Mouse (Mus musculus) macrophage (primary cell): ENCODE data around the gene Edf1. TPM values are rescaled to one million over a fixed set of nuclear protein-coding genes. Genes with fewer than 3 reads are reported as not detected.

Source experiments
- H3K27ac ChIP-seq: fragments of 350-480 bp; formaldehyde crosslinking; 2 replicates; pipeline ENCODE4 v1.9.0; 2021
- H3K36me3 ChIP-seq: fragments of 350-480 bp; formaldehyde crosslinking; 2 replicates; pipeline ENCODE4 v1.9.0; 2021; ENCODE audit errors: inconsistent target
- H3K4me3 ChIP-seq: fragments of 350-480 bp; formaldehyde crosslinking; 2 replicates; pipeline ENCODE4 v1.9.0; 2021; ENCODE audit errors: inconsistent target
- H3K79me2 ChIP-seq: fragments of 350-480 bp; formaldehyde crosslinking; 2 replicates; pipeline ENCODE4 v1.9.0; 2021; ENCODE audit errors: inconsistent target
- WGBS: methylation state at CpG from one replicate; pipeline ENCODE4 v1.1.7; 2026; ENCODE audit warnings: inconsistent platforms; ENCODE audit not compliant: missing documents; 5-methylcytosine and 5-hydroxymethylcytosine counted together
- polyA plus RNA-seq: library from polyadenylated mRNA; stranded (reverse); fragments of 250-400 nt; gene quantifications from 3 replicates; pipeline ENCODE4 v1.2.4, GENCODE M21; 2018; ENCODE audit warnings: inconsistent platforms
- total RNA-seq, 78 experiments: library from RNA; depleted of rRNA; stranded (reverse); fragments of 250-400 nt; gene quantifications; 1 replicate in 9 of 78; 2 replicates in 24 of 78; 3 replicates in 43 of 78; 4 replicates in 2 of 78; pipeline ENCODE4 v1.2.4; 2018; ENCODE audit warnings: inconsistent platforms in 56 of 78

Gene Edf1
- total RNA-seq (2018; cell fraction: chromatin; rRNA removed), result 10 to 100 TPM; 30.5 to 83.6 (median 45.1) TPM
- 100 to 1,000 TPM; 226 to 361 (median 277) TPM for total RNA-seq (2018; cell fraction: cytosol; rRNA removed)
- 100 to 1,000 TPM in 3 of 26 experiments, 10 to 100 TPM in 23; 31.8 to 109 (median 65.2) TPM for total RNA-seq (2018; cell fraction: nucleus; rRNA removed)
- 258 to 279 TPM (median 262 TPM) in 3 replicates for polyA plus RNA-seq

DNA sequence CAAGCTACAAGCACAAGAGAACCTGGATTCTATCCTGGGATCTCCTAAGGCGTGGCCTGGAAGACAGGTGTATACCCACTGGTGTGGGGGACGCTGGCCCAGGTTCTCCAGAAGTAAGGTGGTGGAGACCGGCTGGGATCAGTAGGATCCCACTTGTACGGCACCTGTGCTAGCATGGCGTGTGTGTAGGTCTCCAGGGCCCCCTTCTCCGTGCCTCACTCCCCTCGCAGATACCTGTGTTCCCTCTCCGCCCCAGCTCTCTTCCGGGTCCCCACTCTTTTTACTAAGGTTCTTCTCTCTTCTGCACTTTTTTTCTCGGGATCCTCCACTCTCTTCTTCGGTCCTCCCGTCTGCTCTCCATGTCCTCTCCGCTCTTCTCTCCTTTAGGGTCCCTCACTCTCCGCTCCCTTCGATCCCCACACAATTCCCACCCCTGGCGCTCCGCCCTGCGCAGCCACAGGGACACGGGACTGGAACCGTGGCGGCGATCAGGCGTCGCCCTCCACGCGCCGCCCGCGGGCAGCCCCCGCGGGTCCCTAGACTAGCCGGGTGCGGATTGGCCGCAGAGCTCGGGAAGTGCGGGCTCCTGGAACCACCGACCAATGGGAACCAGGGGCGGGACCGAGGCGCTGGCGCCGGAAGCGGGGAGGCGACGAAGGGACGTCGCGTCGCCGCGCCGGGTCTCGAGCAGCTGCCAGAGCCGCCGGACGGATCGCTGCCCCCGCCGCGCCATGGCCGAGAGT lies at the start of gene Edf1:
Gene Edf1, plus strand, starts transcription at position 627 of the 743 bp plus-strand sequence.
- Histone ChIP-seq H3K36me3 (peaks cover 24% of the 10 kb centered on the region), H3K4me3 (peak within 1 kb of the TSS; percentile 94), H3K27ac (peak within 1 kb of the TSS; percentile 79), H3K79me2 (peaks cover 33% of the 10 kb centered on the region)
- WGBS, result under 1% methylated on average over 51 of the region's 61 CpGs

DNA sequence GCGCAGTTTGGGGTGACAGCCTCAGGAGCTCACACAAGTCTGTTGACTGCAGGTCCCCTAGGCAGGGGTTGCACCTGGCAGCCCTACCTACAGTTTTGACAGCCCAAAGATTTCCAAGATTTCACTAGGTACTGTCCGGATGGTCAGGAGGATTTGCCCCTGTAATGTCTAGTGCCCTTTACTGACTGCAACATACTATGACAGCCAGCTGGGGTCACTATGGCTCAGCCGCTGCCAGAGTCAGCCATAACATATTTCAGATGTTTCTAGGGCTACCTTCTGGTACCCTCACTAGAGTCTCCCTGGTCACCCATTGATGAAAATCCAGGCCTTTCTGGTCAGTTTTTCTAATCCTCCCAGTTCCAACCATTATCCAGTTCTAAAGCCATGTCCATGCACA lies 47.7 kb upstream of the Edf1 start:
- Histone ChIP-seq H3K36me3 (peaks cover 11% of the 10 kb centered on the region; the same call in 1 of the 2 replicates), H3K27ac (no peak overlapping the region), H3K4me3 (no peak overlapping the region), H3K79me2 (no peaks in the 10 kb centered on the region)
- WGBS, result 83% methylated on average over 3 of the region's 3 CpGs

DNA sequence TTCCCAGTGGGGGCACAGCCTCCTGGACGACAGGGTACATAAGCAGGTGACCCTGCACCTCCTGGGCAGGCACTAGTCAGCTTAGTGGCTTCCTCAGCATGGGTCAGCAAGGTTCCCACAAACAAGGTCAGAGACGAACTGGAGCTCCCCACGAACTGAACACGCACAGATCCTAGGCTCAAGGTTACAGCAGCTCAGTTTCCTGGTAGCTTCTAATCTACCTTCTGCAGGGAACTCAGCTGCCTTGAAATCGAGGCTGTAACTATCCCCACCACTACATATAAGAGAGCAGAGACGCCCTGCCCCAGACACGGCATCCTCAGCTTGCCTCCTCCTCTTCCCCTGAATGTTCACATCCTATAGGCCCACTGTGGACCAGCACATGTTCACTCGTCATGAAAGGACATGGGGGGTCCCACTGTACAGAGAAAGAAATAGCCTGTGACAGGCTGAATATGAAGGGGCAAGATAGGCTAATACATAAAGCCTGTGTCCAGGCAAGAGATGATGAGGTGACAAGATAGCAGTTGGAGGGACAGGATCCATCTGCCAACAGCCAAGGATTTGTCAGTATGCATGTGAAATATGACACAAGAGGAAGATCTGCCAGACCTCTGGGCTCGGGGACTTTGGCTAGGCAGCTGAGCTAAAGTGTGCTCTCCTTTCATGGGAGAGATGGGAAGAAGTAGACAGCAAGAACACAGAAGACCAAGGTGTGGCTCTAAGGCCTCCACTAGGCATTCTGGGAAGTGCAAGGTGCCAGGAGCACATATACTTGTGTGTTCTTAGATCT lies 30.9 kb upstream of the Edf1 start:
- Histone ChIP-seq H3K79me2 (no peaks in the 10 kb centered on the region), H3K27ac (no peak overlapping the region), H3K4me3 (no peak overlapping the region), H3K36me3 (peaks cover 90% of the 10 kb centered on the region)
- 91% methylated on average over 9 of the region's 9 CpGs for WGBS

DNA sequence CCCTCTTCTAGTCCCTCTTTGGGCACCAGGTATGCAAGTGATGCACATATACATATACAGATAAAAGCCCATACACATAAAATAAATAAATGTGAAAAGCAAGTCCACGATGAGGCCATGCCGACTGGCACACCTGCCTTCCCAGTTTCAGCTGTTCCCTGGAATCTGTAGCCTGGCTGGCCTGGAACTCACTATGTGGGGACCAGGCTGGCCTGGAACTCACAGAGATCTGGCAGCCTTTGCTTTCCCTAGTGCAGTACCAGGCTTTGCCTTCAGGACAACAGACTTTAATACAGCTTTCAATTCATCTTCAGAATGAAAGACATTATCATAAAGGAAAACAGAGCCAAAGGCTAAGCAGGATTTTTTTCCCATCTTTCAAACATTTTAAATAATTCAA lies 23.9 kb upstream of the Edf1 start:
- Histone ChIP-seq H3K79me2 (peaks cover 32% of the 10 kb centered on the region; the same call in 1 of the 2 replicates), H3K36me3 (peaks cover 51% of the 10 kb centered on the region), H3K4me3 (no peak overlapping the region), H3K27ac (no peak overlapping the region)
- 100% methylated on average over 2 of the region's 2 CpGs for WGBS

DNA sequence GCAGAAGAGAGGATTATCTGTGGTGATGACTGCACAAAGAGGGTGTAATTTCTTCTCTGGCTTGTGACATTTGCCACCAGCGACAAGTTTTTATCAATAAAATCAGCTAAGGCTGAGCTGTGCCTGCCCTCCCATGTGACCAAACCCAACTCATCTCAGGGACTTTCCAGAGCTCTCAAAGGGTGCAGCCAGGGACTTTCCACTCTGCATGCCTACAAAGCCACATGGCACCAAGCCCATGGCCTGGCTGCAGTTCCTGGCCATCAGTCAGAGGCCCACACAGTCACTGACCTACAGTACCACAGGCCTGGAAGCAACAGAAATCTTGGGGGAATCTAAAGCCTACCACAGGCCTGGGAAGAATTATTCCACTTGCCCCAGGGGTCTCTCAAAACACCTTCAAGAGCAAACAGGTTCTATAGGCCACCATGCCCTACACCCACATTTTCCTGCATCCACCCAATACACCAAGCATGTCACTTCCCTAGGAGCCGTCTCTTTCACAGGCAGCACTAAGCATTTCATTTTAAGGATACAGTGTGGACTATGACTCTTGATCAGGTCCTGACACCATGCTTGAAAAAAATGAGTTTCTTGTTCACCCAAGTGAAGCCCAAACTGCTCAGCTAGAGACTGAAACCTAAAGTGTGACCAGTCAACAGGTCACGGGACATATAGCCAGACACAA lies 23.3 kb upstream of the Edf1 start:
- Histone ChIP-seq H3K4me3 (no peak overlapping the region), H3K36me3 (peaks cover 47% of the 10 kb centered on the region), H3K27ac (no peak overlapping the region), H3K79me2 (peaks cover 38% of the 10 kb centered on the region; the same call in 1 of the 2 replicates)
- WGBS, result 76% methylated on average over 3 of the region's 3 CpGs

DNA sequence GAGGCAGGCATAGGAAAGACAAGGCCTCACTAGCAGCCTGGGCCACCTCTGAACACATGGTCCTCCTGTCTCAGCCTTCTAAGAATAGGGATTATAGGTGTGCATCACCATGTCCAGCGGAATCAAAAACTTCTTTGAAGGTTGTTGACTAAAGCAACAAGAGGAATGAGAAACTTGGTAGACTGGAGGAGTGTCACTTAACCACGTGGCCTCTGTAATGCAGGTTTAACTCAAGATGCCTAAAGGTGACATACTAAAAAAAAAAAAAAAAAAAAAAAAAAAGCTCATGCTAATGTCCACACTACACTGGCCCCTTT lies 22.8 kb upstream of the Edf1 start:
- H3K36me3 ChIP-seq, result peaks cover 46% of the 10 kb centered on the region
- no peak overlapping the region for H3K27ac ChIP-seq
- no peak overlapping the region for H3K4me3 ChIP-seq
- 100% methylated on average over 2 of the region's 2 CpGs for WGBS
- H3K79me2 ChIP-seq, result peaks cover 43% of the 10 kb centered on the region

DNA sequence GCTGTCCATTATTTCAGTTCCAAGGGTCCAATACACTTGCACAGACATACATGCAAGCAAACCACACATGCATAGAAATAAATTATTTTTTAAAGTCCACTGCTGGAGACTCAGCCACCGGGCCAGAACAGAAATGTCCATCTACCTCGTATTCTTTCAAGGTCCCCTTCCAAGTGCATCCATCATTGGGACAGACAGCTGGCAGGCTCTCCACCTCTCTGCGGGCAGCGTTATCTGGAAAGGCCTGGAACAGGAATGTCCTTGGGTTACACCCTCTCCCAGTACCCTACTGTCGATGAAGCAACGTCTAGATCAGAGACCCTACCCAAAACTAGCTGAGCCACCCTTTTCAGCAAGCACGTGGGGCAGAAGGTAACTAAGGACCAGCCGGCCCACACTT lies 21.1 kb upstream of the Edf1 start:
- WGBS, result 96% methylated on average over 8 of the region's 8 CpGs
- Histone ChIP-seq H3K27ac (no peak overlapping the region), H3K36me3 (peaks cover 32% of the 10 kb centered on the region), H3K4me3 (no peak overlapping the region), H3K79me2 (peaks cover 60% of the 10 kb centered on the region)

DNA sequence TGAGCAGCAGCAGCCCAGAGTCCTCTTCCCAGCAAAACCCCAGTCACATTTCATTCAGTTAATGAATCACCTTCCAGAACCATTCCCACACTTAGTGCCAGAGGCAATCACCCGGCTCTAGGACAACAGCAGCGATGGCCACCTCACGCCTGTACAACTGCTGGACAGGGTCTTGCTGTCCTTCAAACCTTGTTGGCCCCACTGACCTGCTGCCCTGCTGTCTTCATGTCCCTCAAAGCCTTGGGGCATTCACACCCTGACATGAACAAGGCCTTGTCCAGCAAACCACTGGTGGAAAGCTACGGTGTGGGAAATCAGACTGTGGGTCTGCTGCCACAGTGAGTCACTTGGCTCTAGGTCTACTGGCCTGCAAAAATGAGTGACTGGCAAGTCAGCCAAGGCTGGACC lies 17.1 kb upstream of the Edf1 start:
- peaks cover 27% of the 10 kb centered on the region for H3K36me3 ChIP-seq
- no peak overlapping the region for H3K4me3 ChIP-seq
- WGBS, result 98% methylated on average over 4 of the region's 4 CpGs
- peaks cover 88% of the 10 kb centered on the region for H3K79me2 ChIP-seq
- H3K27ac ChIP-seq, result no peak overlapping the region

DNA sequence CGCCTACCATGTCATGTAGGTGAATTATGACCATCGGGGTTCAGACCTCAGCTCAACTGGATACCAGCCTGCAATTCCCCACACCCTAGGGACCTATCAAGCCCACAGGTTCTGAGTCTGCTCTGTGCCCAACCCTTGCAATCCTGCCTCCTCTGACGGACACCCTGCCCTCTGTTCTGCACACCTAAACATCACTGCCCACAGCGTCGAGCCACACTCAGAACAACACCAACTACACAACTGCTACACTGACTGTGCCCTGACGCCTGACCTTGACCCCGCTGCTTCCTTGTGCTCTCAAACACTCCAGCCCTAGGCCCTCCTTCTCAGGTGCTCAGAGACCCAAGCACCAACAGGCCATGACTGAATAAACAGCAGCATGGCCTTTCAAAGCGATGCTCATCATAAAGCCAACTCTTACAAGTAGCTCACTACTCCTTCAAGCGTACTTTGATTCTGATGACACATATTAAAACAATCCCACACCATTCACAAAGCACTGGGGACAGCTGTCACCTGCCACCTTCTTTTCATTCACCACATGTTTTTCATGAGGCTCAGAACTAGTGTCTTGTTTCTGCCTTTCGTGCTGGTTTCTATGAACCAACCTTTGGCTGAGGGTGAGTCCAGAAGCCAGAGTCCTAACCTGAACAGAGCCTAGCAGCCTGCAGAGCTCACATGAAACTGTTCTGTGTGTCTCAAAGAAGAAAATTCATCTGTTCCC lies 15.8 kb upstream of the Edf1 start:
- Histone ChIP-seq H3K4me3 (no peak overlapping the region), H3K36me3 (peaks cover 19% of the 10 kb centered on the region; the same call in 1 of the 2 replicates), H3K27ac (no peak overlapping the region), H3K79me2 (peaks cover 95% of the 10 kb centered on the region)
- WGBS, result 89% methylated on average over 10 of the region's 10 CpGs

DNA sequence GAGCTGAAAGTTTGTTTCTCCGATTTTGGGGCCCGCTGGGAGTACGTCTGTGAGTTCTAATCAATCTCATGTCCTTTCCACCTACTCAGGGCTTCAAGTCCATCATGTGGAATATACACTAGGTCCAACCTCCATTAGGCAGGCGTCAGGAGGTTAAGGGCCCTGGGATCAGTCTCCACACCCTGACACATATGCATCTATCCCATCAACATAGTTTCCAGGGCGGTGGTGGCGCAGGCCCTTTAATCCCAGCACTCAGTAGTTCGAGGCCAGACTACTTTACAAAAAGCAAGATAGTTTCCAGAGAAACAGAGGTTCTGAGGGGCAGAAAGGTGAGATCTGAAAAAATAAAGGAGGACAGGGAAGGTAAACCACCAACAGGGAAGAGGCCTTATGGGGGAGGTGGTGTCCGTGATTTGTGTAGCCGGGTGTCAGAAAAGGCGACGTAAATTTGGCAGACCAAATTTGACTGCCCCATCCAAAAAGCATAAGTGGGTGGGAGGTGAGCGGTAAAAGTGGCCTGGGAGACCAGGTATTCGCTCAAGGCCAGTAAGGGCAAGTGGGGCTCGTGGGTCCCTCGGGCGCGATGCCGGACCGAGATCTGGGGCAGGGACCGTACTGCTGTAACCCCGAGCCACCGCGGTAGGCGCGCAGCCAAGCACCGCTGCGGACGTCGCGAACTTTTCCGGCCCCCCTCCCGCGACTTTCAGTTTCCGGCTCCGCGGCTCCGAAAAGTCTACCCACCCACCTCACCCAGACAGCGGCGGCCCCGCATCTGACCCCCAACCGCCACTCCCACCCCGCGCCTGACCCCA lies 11.4 kb upstream of the Edf1 start:
- no peaks in the 10 kb centered on the region for H3K36me3 ChIP-seq
- peaks cover 53% of the 10 kb centered on the region for H3K79me2 ChIP-seq
- WGBS, result 5% methylated on average over 43 of the region's 43 CpGs
- H3K4me3 ChIP-seq, result peak overlapping the region; percentile 80
- H3K27ac ChIP-seq, result peak overlapping the region; percentile 47

DNA sequence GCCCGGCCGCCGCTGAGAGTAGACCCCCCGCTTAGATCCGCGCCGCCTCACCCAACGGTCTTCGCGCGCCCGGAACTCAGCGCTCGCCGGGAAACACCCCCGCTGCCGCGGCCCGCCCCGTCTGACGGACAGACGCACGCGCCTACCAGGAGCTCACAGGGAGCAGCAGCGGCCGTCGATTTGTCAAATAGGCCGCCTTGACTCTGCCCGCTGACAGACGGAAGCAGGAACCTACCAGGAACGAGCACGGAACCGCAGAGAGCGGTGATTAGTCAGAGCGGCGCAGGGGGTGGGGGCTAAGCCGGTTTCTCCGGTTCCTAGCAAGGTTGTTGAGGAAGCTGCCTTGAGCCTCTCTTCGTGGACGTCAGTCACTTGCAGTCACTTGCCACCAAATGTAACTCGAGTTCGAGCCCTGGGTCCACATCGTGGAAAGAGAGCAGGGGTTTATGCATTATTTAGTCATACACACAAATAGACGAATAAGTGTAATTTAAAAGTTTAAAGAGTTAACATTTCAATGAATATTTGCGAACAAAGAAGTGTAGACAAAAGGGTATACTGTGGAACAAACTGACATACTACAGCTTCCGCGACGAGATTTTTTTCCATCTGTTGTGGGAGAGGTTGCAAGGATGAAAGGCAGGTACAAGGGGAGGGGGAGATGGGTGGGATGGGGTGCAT lies 10.7 kb upstream of the Edf1 start, which contains the start of gene Traf2:
Gene Traf2, minus strand, starts transcription at position 130 of the 681 bp plus-strand sequence.
- Histone ChIP-seq H3K27ac (peak within 1 kb of the TSS; percentile 47), H3K79me2 (peaks cover 45% of the 10 kb centered on the region), H3K4me3 (peak within 1 kb of the TSS; percentile 80), H3K36me3 (no peaks in the 10 kb centered on the region)
- 2% methylated on average over 48 of the region's 48 CpGs for WGBS

DNA sequence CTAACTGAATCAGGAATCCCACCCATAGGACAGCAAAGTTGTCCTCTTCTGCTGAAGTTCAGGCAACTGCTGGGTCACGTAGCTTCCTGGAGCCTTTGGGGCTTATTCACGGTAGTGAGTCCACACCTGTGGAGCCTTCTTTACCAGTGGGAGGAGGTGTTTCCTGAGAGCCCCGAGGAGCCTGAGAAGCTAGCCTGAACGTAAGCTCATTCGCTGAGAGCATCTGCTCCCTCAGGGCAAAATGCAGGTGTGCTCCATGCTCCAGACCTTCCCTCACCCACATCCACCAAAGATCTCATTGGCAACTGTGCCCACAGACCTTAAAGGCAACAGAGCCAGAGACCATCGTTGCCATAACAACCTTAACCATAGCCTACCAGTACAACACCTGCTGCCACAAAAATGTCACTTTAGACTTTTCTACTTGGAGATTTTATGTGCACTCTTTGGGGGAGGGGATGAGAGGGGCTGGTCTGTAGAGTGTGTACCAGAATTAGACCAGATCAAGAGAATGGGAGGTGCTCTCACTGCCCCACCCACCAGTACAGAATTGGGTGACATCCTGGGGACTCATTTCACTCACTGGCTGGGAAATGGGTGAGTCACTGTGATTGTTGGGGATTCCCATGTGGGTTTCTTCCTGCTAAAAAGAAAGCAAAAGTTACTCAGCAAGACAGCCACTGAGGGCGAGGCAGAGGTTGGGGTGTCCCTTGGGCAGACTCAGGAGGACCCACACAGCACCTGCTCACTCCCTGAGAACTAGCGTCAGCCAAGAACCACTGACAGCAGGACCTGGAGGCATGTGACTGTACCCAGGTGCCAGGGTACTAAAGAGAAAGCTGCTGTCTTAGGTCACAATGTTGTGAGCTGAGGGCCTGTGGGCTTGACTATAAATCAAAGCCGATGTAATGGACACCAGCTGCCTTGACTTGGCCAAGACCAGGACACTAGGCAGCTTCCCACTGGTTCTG lies 8.3 kb upstream of the Edf1 start:
- H3K36me3 ChIP-seq, result no peaks in the 10 kb centered on the region
- 76% methylated on average over 9 of the region's 9 CpGs for WGBS
- no peak overlapping the region for H3K27ac ChIP-seq
- peaks cover 22% of the 10 kb centered on the region for H3K79me2 ChIP-seq
- H3K4me3 ChIP-seq, result no peak overlapping the region
